Mouse (Mus musculus) neural tube, embryonic 14.5 days (tissue): ENCODE data around the gene Ifnar2. TPM values are rescaled to one million over a fixed set of nuclear protein-coding genes. Genes with fewer than 3 reads are reported as not detected.

Experiments
- ATAC-seq: fragments of 200-750 bp; cut with Nextera tagmentation; 2 replicates; pipeline ENCODE4 v1.8.0; 2017; ENCODE audit warnings: low read depth, mild to moderate bottlenecking, moderate TSS enrichment, moderate library complexity
- H3K27ac ChIP-seq: fragments of 300-500 bp; sonication (generic); 2 replicates; pipeline ENCODE4 v1.5.1; 2014; ENCODE audit warnings: low read depth, mild to moderate bottlenecking, control low read depth, low read length, moderate library complexity, mixed read lengths
- H3K27me3 ChIP-seq: fragments of 300-500 bp; sonication (generic); 2 replicates; pipeline ENCODE4 v1.6.1; 2014; ENCODE audit warnings: low read length; ENCODE audit not compliant: control insufficient read depth, insufficient read depth
- H3K36me3 ChIP-seq: fragments of 300-500 bp; sonication (generic); 2 replicates; pipeline ENCODE4 v1.6.1; 2014; ENCODE audit warnings: low read length, mixed read lengths; ENCODE audit not compliant: control insufficient read depth, insufficient read depth
- H3K4me1 ChIP-seq: fragments of 300-500 bp; sonication (generic); 2 replicates; pipeline ENCODE4 v1.6.1; 2014; ENCODE audit warnings: low read length; ENCODE audit not compliant: control insufficient read depth, insufficient read depth
- H3K4me2 ChIP-seq: fragments of 300-500 bp; sonication (generic); 2 replicates; pipeline ENCODE4 v1.6.1; 2014; ENCODE audit warnings: mild to moderate bottlenecking, low read depth, low read length, control low read depth
- H3K4me3 ChIP-seq: fragments of 300-500 bp; sonication (generic); 2 replicates; pipeline ENCODE4 v1.5.1; 2014; ENCODE audit warnings: low read depth, low read length, control low read depth, mixed read lengths
- H3K9ac ChIP-seq: fragments of 300-500 bp; sonication (generic); replicated peaks from 2 replicates; pipeline ENCODE4 v1.6.1; 2014; ENCODE audit warnings: low read depth, mild to moderate bottlenecking, control low read depth, low read length, mixed read lengths
- H3K9me3 ChIP-seq: fragments of 300-500 bp; sonication (generic); 2 replicates; pipeline ENCODE4 v1.6.1; 2016; ENCODE audit warnings: low read length; ENCODE audit not compliant: control insufficient read depth
- WGBS: fragments of 180-500 bp; shearing (Covaris S2); extraction: QIAGEN DNeasy Blood & Tissue Kit; methylation state at CpG from one replicate; pipeline ENCODE4 v1.1.7; 2014; 5-methylcytosine and 5-hydroxymethylcytosine counted together
- polyA plus RNA-seq: library from polyadenylated mRNA; unstranded; fragments of >200 nt; fragmentation: Nextera tagmentation; extraction: Ambion mirVana; gene quantifications from 2 replicates; pipeline ENCODE4 v1.2.1, GENCODE M21; 2014

The Ifnar2 gene
- polyA plus RNA-seq, 1 experiment from 2014 or later, result 33.8 TPM

GRCm38 (mm10) chr16:91380151-91380550, 7.6 kb downstream of the Ifnar2 start:
- Histone ChIP-seq H3K27me3 (no peaks in the 10 kb centered on the region), H3K4me1 (no peaks in the 10 kb centered on the region), H3K27ac (no peak overlapping the region), H3K9me3 (no peaks in the 10 kb centered on the region), H3K4me2 (no peak overlapping the region), H3K36me3 (no peaks in the 10 kb centered on the region), H3K9ac (no peak overlapping the region), H3K4me3 (no peak overlapping the region)
- no peak for ATAC-seq
- 84% methylated on average over 5 of the region's 5 CpGs for WGBS

- no peak overlapping the region for H3K4me3 ChIP-seq
- 83% methylated on average over 4 of the region's 4 CpGs for WGBS
- ATAC-seq, result no peak
- no peak overlapping the region for H3K4me2 ChIP-seq
- H3K9ac ChIP-seq, result no peak overlapping the region
- no peaks in the 10 kb centered on the region for H3K36me3 ChIP-seq
- H3K9me3 ChIP-seq, result no peaks in the 10 kb centered on the region
- H3K27ac ChIP-seq, result no peak overlapping the region
- H3K4me1 ChIP-seq, result no peaks in the 10 kb centered on the region
- no peaks in the 10 kb centered on the region for H3K27me3 ChIP-seq
These were observed 9.0 kb downstream of the Ifnar2 start for GRCm38 (mm10) chr16:91381606-91382005.

GRCm38 (mm10) chr16:91382261-91382790, 9.7 kb downstream of the Ifnar2 start:
- no peak for ATAC-seq
- WGBS, result 90% methylated on average over 9 of the region's 9 CpGs
- Histone ChIP-seq H3K9me3 (no peaks in the 10 kb centered on the region), H3K27me3 (no peaks in the 10 kb centered on the region), H3K9ac (no peak overlapping the region), H3K4me1 (no peaks in the 10 kb centered on the region), H3K4me2 (no peak overlapping the region), H3K27ac (no peak overlapping the region), H3K36me3 (no peaks in the 10 kb centered on the region), H3K4me3 (no peak overlapping the region)

GRCm38 (mm10) chr16:91384221-91384620, 11.6 kb downstream of the Ifnar2 start:
- Histone ChIP-seq H3K4me3 (no peak overlapping the region), H3K4me1 (no peaks in the 10 kb centered on the region), H3K27ac (no peak overlapping the region), H3K9me3 (no peaks in the 10 kb centered on the region), H3K27me3 (no peaks in the 10 kb centered on the region), H3K9ac (no peak overlapping the region), H3K36me3 (no peaks in the 10 kb centered on the region; the same call in 1 of the 2 replicates), H3K4me2 (no peak overlapping the region)
- ATAC-seq, result no peak
- WGBS, result 91% methylated on average over 4 of the region's 4 CpGs

GRCm38 (mm10) chr16:91385621-91386020, 13.0 kb downstream of the Ifnar2 start:
- H3K36me3 ChIP-seq, result no peaks in the 10 kb centered on the region; the same call in 1 of the 2 replicates
- H3K9ac ChIP-seq, result no peak overlapping the region
- H3K4me2 ChIP-seq, result no peak overlapping the region
- no peaks in the 10 kb centered on the region for H3K27me3 ChIP-seq
- no peak overlapping the region for H3K4me3 ChIP-seq
- 40% methylated on average over 10 of the region's 10 CpGs for WGBS
- ATAC-seq, result no peak
- H3K4me1 ChIP-seq, result no peaks in the 10 kb centered on the region
- H3K9me3 ChIP-seq, result no peaks in the 10 kb centered on the region
- no peak overlapping the region for H3K27ac ChIP-seq

GRCm38 (mm10) chr16:91386419-91387120, 14.0 kb downstream of the Ifnar2 start:
- Histone ChIP-seq H3K27ac (no peak overlapping the region), H3K4me3 (no peak overlapping the region), H3K4me2 (no peak overlapping the region), H3K4me1 (no peaks in the 10 kb centered on the region), H3K27me3 (no peaks in the 10 kb centered on the region), H3K9me3 (no peaks in the 10 kb centered on the region), H3K36me3 (no peaks in the 10 kb centered on the region; the same call in 1 of the 2 replicates), H3K9ac (no peak overlapping the region)
- ATAC-seq, result no peak
- WGBS, result 91% methylated on average over 10 of the region's 10 CpGs

- no peaks in the 10 kb centered on the region; the same call in 1 of the 2 replicates for H3K36me3 ChIP-seq
- no peak overlapping the region for H3K4me2 ChIP-seq
- 88% methylated on average over 3 of the region's 3 CpGs for WGBS
- no peak overlapping the region for H3K9ac ChIP-seq
- H3K27me3 ChIP-seq, result no peaks in the 10 kb centered on the region
- H3K9me3 ChIP-seq, result no peaks in the 10 kb centered on the region
- no peak for ATAC-seq
- no peaks in the 10 kb centered on the region for H3K4me1 ChIP-seq
- no peak overlapping the region for H3K4me3 ChIP-seq
- no peak overlapping the region for H3K27ac ChIP-seq
These were observed 14.5 kb downstream of the Ifnar2 start for GRCm38 (mm10) chr16:91387121-91387486.

- Histone ChIP-seq H3K27me3 (no peaks in the 10 kb centered on the region), H3K4me1 (no peaks in the 10 kb centered on the region), H3K4me3 (no peak overlapping the region), H3K4me2 (no peak overlapping the region), H3K27ac (no peak overlapping the region), H3K36me3 (peaks cover 13% of the 10 kb centered on the region), H3K9me3 (no peaks in the 10 kb centered on the region), H3K9ac (no peak overlapping the region)
- 93% methylated on average over 4 of the region's 4 CpGs for WGBS
- ATAC-seq, result no peak
These were observed 17.5 kb downstream of the Ifnar2 start for GRCm38 (mm10) chr16:91390100-91390499.

- no peak within 1 kb of the TSS for H3K4me2 ChIP-seq
- H3K9me3 ChIP-seq, result no peaks in the 10 kb centered on the region
- H3K27me3 ChIP-seq, result no peaks in the 10 kb centered on the region
- no peak within 1 kb of the TSS for H3K4me3 ChIP-seq
- 74% methylated on average over 5 of the region's 5 CpGs for WGBS
- no peak within 1 kb of the TSS for H3K9ac ChIP-seq
- no peak within 1 kb of the TSS for H3K27ac ChIP-seq
- H3K4me1 ChIP-seq, result no peaks in the 10 kb centered on the region
- ATAC-seq, result no peak
- peaks cover 16% of the 10 kb centered on the region for H3K36me3 ChIP-seq
These were observed 18.8 kb downstream of the Ifnar2 start, which contains the start of gene Gm21970 for GRCm38 (mm10) chr16:91391421-91391820. TSS of gene Gm21970 (plus strand) at chr16:91391721.
